Mouse (Mus musculus) forebrain, embryonic 12.5 days (tissue): ENCODE measurements at regions not wholly inside any gene's neighbourhood (a gene's known extent, or its start where the extent isn't known, plus 50 kb on each side); places are given as distances from the start of the nearest gene placed in this dataset.
A peak's percentile ranks its signal among the peaks of the same experiment; 100 is the strongest.

Source experiments
- ATAC-seq: fragments of 200-750 bp; cut with Nextera tagmentation; 2 replicates; pipeline ENCODE4 v1.8.0; 2017; ENCODE audit warnings: moderate TSS enrichment; ENCODE audit not compliant: low FRiP score
- H3K27ac ChIP-seq: fragments of 300-500 bp; sonication (generic); 2 replicates; pipeline ENCODE4 v1.5.1; 2016; ENCODE audit warnings: mild to moderate bottlenecking
- H3K27me3 ChIP-seq: fragments of 300-500 bp; sonication (generic); 2 replicates; pipeline ENCODE4 v1.6.1; 2016; ENCODE audit warnings: mild to moderate bottlenecking
- H3K36me3 ChIP-seq: fragments of 300-500 bp; sonication (generic); replicated peaks from 2 replicates; pipeline ENCODE4 v1.6.1; 2016; ENCODE audit warnings: mild to moderate bottlenecking
- H3K4me1 ChIP-seq: fragments of 300-500 bp; sonication (generic); 2 replicates; pipeline ENCODE4 v1.6.1; 2016
- H3K4me2 ChIP-seq: fragments of 300-500 bp; sonication (generic); 2 replicates; pipeline ENCODE4 v1.6.1; 2016; ENCODE audit warnings: mild to moderate bottlenecking, moderate library complexity
- H3K4me3 ChIP-seq: fragments of 300-500 bp; sonication (generic); replicated peaks from 2 replicates; pipeline ENCODE4 v1.5.1; 2016; ENCODE audit warnings: mild to moderate bottlenecking
- H3K9ac ChIP-seq: fragments of 300-500 bp; sonication (generic); 2 replicates; pipeline ENCODE4 v1.6.1; 2016; ENCODE audit warnings: mild to moderate bottlenecking
- H3K9me3 ChIP-seq: fragments of 300-500 bp; sonication (generic); 2 replicates; pipeline ENCODE4 v1.6.1; 2016
- WGBS: fragments of 180-500 bp; shearing (Covaris S2); methylation state at CpG from one replicate; pipeline ENCODE4 v1.1.7; 2016; 5-methylcytosine and 5-hydroxymethylcytosine counted together

DNA sequence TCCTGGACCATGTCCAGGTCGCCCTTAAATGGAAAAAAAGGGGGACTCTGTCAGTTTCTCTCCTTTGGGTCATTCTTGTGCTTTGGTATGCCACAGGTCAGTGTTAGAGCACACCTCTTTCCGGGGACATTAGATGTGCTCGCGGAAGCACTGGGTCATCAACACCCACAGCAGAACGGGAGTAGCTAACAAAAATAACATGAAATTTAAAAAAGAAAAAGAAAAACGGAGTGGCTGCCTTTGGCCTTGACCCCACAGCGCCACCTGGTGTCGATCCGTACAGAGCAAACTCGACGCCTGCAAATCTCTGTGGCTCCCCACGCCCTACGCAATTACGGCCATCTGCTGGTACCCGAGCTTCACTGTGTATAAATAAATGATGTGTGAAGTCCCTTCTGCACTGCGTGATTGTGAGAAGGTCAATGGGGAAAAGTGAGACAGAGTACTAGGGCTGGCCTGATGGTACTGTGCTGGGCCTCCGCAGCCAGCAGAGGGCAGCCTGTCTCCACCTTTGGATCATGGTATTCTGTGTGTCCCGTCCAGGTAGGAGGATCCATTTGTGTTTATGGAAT is 99.0 kb upstream of the Slc7a12 start:
- H3K4me1 ChIP-seq, result 0 out of 2 replicates have a peak, but pooled peaks cover 3% of the 10 kb centered on the region
- H3K9ac ChIP-seq, result no peak overlapping the region
- 11% methylated on average over 18 of the region's 18 CpGs for WGBS
- peak overlapping the region; percentile 44 for H3K4me2 ChIP-seq
- ATAC-seq, result peak; percentile 95
- no peak overlapping the region for H3K27ac ChIP-seq
- H3K4me3 ChIP-seq, result no peak overlapping the region
- no peaks in the 10 kb centered on the region for H3K36me3 ChIP-seq
- H3K9me3 ChIP-seq, result no peaks in the 10 kb centered on the region
- H3K27me3 ChIP-seq, result no peaks in the 10 kb centered on the region

DNA sequence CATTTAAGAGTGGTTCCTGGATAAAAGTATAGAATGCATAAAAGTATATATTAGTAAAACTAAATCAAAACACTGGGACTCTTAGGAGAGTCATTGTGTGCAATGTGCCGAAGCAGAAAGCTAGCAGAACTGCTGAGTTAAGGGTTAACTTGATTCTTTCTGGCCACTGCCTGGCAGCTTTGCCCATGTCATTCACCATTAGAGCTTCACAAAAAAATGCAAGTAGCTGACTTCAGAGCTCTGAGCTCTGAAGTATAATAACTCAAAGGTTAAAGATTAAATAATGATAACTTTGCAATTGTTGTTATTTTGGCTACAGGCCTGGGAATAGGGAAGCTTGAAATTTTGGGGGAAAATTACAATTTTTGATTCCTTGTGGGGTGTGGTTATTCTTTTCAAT is 89.8 kb upstream of the Slc7a12 start:
- 97% methylated on average over 1 of the region's 1 CpGs for WGBS
- ATAC-seq, result no peak
- no peak overlapping the region for H3K4me2 ChIP-seq
- H3K9ac ChIP-seq, result no peak overlapping the region
- no peaks in the 10 kb centered on the region for H3K36me3 ChIP-seq
- H3K4me1 ChIP-seq, result no peaks in the 10 kb centered on the region
- H3K27ac ChIP-seq, result no peak overlapping the region
- H3K9me3 ChIP-seq, result no peaks in the 10 kb centered on the region
- H3K4me3 ChIP-seq, result no peak overlapping the region
- H3K27me3 ChIP-seq, result no peaks in the 10 kb centered on the region

DNA sequence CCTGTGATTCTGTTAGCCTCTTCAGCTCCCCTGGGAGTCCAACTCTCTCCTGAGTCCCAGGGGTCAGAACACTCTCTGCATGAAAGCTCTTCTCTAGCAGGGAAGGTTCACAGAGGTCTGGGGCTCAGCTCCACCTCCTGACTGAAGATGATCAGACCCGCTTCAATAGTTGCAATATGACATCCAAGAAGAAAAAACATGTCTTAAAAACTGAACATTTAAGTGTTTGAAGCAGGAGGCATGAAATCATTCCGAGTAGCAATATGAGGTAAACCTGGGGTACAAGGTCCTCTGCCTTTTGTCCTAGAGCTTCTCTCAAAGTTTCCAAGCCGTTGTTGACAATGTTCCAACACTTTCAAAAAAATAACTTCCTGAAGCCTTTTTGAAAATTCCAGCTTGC is 81.8 kb upstream of the Slc7a12 start:
- Histone ChIP-seq H3K4me1 (no peaks in the 10 kb centered on the region), H3K27me3 (no peaks in the 10 kb centered on the region), H3K36me3 (no peaks in the 10 kb centered on the region), H3K27ac (no peak overlapping the region), H3K4me2 (no peak overlapping the region), H3K9ac (no peak overlapping the region), H3K9me3 (no peaks in the 10 kb centered on the region), H3K4me3 (no peak overlapping the region)
- no peak for ATAC-seq
- WGBS, result 84% methylated on average over 3 of the region's 3 CpGs

DNA sequence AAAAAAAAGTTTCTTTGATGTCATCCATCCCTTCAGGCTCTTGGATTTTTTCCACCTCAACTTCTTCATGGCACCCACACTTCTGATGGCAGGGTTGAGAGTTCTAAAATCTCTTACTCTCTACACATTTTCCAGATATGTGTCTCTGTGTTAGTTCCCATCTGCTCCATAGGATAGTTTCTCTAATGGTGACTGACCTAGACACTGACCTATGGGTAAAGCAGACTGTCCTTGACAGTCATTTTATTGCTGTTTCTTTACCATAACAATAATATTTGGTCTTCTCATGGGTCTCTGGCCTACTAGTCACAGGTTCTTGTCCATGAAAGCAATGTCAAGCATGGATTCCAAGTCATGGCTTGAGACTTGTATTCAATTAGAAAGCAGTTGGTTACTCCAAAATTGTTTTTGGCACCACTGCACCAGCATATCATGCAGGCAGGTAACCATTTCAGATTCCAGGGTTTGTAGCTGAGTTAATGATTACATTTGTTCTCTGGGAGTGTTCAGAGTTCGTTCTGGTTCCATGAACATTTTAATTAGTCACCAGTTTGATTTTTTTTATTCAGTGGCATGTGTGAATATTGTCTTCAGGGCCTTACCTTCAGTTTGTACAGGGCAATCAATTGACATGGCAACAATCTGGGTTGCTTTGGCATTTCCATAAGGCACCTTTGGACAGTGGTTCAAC is 71.9 kb upstream of the Slc7a12 start:
- WGBS, result 89% methylated on average over 1 of the region's 1 CpGs
- Histone ChIP-seq H3K4me3 (no peak overlapping the region), H3K9me3 (no peaks in the 10 kb centered on the region; the same call in 1 of the 2 replicates), H3K4me1 (no peaks in the 10 kb centered on the region), H3K27ac (no peak overlapping the region), H3K36me3 (no peaks in the 10 kb centered on the region), H3K27me3 (no peaks in the 10 kb centered on the region), H3K9ac (no peak overlapping the region), H3K4me2 (no peak overlapping the region)
- ATAC-seq, result no peak
